Mouse (Mus musculus) T-cell, adult 2 months (primary cell): Measurements from ENCODE around the gene Pde1c.

Source experiments
- DNase-seq: peaks from one replicate; pipeline ENCODE4 v3.0.0; 2022; ENCODE audit warnings: low spot score

Gene Pde1c

DNA sequence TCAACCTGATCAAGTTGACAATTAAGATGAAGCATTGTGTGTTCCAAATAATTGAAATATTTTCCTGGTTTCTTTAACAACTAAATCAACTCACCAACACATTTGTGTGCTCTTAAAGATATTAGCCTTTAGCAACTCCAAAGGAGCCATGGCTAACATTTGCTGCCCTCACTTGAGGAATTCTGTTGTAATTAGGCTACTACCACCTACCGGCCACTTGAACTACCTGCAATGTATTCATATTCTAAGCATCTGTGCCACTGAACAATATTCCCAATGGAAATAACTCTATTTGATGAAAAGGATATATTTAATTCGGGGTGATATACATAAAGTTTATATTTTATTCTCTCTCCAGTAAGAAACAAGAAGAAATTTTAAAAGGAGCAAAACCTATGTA is 121.0 kb downstream of the Pde1c start:
- no peak for DNase-seq

DNA sequence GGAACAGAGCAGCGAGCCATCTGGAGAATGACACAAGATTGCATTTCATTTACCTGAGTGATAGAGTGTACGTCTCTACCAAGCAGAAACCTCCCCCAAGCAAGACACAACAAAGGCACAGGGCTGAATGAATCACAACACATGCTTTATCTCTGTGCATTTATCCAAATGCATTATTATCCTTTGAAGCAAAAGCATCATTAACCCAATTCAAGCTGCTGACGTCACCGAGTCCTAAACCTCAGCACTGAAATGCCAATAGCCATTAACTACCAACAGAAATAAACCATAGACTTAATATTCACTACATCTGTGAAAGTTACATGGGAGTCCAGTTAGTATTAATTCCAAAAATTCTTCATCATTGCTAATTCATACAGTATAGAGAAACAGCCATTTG is 127.4 kb downstream of the Pde1c start:
- DNase-seq: no peak

DNA sequence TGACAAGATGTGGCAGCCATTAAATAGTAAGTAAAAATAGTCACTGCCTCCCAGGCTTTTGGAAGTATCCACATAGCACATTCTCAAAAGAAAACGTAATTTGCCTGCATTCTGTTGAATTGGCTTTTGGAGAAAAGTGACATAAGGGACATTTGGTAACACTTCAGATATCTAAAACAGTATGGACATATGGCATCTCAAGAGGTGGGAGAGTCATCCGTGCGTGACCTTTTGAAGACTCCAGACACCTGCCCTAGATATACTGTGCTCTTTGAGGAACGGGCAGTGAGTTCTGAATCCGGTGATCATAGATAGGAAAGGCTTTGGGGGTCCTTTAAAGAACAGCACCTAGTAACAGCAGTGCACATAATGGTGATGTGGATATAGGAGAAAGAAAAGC is 143.1 kb downstream of the Pde1c start:
- no peak for DNase-seq

DNA sequence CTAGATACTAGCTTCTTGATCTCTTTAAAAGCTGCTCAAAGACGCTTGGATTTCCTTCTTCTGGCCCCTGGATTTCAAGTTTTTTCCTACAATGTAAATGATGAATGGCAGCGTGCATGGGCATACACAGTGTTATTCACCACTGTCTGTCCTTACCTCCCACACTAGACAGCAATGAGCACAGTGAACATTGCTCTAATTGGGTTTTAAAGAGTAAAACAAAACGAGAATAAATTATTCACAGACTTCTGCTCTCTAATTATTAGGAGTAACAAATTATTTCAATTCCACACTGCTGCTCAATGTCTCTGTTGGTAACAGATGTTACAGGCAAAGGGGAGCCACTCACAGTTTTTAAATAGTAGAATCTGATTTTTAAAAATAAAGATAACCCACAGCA is 146.0 kb downstream of the Pde1c start:
- no peak for DNase-seq

DNA sequence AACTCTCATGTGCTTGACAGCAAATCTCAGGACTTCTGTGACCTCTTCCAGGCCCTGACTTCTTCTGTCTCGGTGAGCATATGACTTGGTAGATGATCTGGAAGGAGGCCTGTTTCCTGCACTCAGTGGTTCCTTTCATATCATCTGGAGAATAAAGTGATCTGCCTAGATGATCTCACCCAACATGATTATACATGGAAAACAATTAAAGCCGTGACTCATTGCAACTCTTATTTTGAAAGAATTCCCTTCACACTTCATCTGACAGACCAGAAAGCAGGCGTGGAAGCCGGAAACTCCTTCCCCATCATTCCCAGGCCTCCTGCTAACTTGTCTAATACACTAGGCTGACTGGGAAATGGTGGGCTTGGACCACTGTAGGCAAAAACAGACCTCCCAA is 152.7 kb downstream of the Pde1c start:
- DNase-seq: no peak

DNA sequence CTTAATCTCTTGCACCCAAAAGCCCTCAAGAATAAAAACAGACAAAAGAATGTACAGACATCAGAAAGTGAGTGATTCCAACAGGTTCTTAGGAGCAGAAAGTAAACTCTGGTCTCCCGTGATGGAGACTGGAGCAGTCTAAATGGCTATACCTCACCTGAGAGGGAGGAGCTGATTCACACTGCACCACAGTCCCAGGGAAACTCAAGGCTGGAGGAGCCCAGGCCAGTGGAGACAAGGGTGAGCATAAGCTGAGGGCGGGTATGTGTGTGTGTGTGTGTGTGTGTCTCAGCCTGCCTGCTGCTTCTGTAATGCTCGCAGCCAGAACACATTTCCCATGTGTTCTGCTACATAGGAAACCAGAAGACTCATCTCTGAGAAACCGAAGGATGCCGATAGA is 179.7 kb downstream of the Pde1c start:
- DNase-seq: no peak

DNA sequence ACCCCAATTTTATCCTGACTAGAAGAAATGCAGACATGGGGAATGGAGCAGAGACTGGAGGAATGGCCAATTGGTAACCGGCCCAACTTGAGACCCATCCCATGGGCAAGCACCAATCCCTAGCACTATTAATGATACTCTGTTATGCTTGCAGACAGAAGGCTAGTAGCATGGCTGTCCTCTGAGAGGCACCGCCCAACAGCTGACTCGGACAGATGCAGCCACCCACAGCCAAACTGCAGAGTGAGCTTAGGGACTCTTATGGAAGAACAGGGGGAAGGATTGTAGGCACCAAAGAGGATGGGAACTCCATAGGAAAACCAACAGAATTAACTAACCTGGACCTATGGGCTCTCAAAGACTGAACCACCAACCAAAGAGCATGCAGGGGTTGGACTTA is 192.5 kb downstream of the Pde1c start:
- no peak for DNase-seq

DNA sequence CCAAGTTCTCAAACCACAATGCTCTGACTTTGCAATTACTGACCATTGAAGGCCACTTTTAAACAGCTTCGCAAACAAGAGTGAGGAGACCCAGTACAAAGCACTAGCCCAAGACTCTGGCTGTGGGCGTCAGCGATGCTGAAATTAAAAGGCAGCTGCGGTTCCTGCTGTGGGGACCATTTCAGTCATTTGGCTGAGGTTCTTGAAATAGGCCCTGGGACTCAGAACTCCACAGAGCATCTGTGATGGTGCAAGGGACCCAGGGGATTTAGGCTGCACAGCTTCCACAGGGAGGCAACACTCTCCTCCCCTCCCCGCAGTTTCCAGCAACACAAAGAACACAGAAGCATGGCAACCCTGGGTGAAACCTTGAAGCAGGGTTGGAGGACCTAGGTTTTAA is 194.7 kb downstream of the Pde1c start:
- DNase-seq: no peak

DNA sequence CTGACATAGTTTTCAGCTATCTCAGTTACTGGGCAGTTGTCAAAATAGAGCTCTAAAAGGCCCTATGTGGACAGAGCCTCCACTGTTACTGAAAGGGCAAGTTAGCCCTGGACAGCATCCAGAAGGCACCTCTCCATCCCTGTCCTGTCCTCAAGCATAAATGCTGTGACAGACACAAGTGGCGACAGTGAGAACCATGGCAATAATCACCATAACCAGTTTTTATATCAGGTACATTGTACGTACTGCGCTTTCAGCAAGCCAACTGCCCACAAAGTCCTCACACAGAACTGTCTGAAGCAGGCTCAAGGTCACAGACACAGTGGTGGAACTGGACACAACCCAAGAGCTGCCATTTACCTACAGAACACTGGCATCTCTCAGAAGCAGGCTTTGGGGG is 195.2 kb downstream of the Pde1c start:
- no peak for DNase-seq

DNA sequence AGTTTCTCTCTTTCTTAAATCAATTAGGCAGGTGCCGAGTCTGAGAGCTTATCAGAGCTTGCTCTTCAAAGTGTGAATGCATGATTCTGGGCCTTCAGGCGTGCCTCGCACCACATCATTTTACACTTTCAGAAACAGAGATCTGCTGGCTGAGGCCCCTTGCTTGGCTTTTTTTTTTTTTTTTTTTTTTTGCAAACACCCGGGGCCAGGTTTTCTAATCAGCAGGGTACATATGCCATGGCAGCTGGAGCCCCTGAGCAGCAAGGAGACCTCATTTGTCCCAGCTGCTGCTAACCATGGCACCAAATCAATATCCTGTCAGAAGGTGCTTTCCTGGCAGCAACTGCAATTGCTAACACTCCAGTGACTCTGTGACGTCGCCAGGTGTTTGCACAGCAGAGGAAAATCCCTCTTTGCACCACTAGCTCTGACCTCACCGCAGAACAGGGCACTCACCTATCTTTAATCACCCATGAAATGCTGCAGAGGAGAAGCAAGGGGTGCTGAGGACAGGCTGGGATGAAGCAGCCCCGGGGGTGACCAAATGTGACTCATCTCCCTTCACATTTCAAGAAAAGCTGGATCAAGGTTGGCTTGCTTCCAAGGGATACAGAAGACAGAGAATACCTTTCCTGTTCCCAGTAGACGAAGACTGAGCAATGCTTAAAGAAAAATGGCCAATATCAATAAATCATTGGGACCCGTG is 195.7 kb downstream of the Pde1c start:
- DNase-seq: no peak

DNA sequence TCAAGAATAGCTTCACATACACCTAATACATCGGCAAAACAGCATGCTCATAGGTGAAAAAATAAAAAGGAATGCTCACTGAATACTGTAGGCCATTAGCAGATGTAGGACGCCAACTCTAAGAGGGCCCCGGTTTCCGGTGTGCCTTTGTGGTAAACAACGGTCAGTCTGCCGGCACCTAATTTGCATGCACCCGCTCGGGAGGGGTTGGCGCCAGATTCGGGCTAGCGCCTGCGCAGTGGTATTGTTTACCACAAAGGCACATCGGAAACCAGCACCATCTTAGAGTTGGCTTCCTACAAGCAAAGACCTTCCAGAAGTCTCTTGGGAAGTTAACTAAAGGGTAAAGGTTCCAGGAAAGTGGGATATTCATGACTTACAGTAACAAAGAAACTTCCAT is 199.4 kb downstream of the Pde1c start:
- no peak for DNase-seq

DNA sequence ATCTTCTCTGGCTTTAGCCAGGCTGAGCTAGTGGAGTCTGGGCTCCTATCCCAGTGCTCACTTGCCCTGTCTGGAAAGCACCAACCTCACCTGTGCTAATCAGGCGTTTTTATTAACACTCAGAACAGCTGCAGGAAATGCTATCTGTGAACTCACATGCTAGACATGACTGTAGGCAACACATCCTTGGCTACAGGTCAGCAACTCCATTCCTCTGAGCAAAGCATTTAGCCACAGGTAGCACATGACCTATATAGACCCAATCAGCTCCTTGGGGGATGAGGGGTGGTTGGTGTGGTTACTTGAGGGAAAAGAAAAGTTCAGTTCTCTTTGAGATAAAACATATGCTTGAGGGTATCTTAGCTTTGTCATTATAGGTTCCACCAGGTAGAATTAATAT is 200.8 kb downstream of the Pde1c start:
- no peak for DNase-seq

DNA sequence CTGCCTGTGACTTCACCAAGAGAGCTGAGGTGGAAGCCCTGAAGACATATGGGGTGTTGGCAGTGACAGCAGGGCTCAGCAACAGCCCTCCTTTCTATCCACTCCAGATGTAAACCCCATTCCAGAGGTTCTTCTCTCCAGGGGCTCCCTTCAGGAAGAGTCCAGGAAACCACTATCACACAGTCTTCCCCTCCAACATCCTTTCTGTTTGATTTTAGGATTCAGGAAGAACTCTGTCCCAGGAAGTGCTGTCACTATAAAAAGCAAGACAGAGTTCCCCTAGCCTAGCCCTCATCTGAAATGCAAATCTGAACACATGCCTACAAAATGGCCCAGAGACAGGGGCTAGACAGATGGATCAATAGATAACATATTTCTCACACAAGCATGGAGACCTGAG is 201.6 kb downstream of the Pde1c start:
- no peak for DNase-seq

DNA sequence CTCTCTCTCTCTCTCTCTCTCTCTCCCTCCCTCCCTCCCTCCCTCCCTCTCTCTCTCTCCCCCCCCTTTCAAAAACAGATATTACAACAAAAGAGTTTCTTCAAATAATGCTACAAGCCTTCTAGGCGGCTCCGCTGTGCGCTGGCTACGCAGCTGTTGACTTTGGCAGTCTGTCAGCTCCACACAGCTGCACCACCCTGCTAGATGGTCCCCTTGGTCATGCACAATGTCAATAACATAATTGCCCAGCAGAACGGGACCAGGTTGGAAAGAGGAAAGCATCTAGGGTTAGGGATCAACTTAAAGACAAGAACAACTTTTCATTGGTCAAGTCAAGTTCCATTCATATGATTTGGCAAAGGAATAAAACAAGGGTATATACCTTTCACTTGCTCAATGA is 206.3 kb downstream of the Pde1c start:
- no peak for DNase-seq

DNA sequence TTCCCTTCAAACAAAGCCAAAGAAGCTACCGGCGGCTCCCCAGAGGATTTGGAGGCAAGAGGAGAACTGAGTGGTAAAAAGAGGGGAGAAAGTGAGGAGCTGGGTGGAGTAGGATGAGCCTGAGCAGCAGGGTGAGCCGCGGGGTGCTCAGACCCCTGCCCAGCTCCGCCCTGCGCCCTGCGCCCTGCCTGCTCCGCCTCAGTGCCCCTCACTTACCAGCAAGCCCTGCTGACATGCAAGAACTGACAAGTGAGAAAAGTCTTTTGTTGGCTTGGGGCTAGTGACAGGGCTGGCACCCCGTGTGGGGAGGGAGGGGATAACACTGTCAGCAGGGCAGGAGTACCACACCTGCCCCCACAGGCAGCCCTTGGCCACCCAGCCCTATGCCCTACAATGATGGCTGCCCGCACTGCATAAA is 206.8 kb downstream of the Pde1c start:
- no peak for DNase-seq

DNA sequence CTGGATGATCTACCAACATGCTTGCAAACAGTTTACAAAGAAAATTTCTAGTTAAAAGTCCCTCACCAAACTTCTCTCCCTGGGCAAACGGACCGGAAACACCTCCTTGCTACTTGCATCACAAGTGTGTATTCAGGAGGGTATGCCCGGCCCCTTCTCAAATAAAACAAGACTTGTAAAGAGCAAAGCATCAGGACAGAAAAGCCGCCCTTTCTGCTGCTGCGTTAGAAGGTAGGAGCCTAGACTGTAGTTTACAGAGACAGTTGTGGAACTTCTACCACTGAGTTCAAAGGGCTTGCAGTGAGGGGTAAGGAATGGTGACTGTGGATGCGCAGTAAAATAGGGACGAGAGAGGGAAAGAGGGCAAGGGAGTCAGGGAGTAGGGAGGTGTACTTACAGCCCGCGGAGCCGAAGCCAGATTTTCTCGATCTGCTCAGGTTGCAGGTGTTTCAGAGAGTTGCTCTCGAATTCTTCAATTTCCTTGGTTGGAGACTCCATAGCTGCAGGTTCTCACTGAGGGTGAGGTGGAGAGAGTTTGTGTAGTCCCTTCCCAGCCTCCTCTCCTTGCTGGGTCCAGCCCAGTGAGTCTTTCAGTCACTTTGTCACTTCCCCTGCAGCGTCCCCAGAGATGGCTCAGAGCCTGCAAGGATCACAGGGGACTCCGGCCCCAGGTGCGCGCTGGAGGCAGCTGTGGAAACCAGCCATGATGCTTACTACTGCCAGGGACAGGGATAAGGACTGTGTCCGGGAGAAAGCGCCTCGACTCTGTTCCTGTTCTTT is 207.4 kb downstream of the Pde1c start:
- no peak for DNase-seq

DNA sequence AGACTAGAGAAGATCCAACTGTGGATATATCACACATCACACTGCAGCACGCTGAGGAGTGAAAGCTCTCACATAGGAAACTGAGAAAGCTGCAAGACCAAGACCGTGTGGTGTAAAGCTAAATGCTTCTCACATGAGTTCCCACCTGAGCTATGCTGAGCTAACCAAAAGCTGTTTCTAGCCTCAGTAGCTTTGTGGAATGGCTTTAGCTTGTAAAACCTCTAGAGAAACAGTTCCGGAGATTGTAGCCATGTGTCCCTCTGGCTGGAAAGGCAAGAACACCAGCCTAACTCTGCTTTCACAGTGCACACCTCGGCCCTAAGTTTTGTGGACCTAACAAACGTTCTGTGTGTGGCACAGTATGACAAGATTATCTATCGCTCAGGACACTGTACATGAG is 208.8 kb downstream of the Pde1c start:
- no peak for DNase-seq

DNA sequence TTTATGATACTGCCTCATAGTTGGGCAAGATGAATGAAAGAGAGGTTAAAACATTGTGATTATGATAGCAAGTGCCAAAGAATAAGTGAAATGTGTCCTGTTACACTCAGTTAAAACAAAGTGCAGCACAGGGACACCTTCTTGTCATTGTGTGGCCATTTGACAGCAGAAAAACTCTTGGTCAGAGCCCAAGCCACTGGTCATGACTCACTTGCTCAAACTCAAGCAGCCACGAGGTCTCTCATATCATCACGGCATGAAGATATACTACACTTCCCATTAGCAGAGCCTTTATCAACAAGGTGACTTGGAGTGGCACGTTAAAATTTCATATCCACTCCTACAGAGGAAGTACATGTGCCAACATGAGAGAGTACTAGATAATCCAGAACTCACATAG is 209.8 kb downstream of the Pde1c start:
- DNase-seq: no peak

DNA sequence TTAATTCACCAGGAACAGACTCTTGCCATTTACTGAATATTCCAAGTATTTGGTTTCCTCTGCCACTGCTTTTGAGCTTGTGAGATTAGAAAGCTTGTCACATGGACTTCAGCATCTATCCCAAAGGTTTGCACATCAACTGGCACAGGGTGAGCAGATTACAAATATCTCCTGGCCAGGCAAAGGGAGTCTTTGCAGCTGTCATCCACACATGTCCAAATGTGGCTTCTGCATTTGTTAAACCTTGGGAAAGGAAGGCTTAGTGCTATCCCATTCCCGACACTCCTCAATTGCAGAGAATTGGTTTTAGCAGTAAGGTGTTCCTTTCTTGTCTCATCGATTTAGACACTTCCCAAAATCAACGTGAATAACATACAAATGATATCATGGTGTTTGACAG is 221.7 kb downstream of the Pde1c start:
- no peak for DNase-seq

DNA sequence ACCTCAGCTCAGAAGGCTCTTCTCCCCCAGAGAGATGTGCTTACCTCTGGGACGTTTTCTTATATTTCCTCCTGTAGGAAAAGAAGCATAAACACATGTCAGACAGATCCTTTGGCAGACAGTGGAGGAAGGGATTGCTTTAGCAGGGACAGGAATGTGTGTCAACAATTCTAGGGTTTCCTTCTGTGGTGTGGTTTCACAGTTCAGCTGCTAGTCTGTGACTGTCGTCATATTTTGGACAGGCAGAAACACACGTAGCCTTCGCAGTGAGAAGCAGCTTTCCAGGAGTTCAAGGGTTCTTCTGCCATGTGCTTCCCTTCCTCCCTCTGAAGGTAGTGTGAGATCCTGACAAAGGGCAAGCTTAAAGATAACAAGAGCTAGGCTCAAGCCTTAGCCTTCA is 223.8 kb downstream of the Pde1c start:
- DNase-seq: no peak

DNA sequence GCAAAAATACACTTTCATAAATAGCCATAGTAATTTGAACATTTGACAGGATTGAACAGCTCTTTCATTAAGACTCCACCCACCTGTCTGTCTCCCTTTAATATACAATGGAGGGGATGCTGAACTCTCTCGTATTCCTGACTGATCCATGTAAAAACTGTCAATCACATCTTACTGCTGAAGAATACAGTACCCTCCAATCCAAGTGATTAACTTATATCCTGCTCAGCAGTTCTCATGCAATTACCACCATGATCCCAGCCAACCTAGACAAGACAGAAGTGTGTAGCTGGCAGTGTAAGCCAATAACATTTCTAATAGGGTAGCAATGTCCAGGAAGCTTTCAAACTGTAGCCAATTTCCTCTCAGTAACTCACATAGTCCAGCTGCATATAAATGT is 226.9 kb downstream of the Pde1c start:
- no peak for DNase-seq

DNA sequence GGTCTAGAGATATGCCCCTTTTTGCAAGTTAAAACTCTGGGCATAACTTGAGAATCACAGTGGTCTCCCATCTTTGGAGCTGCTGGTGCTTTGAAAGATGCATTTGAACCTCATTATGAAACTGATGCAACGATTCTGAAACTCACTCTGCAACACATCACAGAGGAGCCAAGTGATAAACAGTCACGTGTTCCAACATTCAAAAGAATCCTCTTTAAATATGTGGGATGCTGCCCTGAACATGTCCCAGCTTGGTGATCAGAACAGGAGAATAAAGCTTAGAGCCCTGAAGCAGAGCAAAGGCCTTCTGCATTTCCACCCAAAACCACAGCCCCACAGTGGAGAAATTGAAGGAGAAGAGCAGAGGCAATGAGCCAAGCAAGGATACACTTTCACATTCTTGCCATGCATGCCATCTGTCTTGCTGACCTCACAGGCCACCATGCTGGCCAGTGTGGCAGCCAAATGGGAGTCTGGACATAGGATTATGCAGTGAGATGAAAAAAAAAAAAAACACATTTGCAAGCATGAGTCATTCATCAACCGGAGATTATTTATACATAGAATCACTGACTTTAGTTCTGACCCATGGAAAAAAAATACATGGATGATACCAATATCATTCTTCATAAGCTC is 233.0 kb downstream of the Pde1c start:
- DNase-seq: no peak

DNA sequence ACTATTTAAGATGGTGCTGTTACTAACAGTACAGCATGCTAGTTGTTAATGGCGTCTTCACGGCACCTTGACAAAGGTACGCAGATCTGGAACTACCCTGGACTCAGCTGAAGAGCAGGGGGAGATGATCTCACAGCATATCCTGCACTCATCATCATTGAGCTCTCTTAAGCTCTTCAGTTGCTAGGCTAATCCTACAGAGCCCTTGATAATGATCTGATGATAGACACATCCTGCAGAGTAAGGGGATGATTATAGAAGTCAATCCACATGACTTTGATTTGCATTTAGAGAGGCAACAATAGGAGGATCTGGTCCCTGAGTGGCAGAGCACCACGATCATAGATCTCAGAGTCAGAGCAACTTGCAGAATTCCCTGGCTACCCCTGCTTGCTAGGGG is 236.8 kb downstream of the Pde1c start:
- no peak for DNase-seq

DNA sequence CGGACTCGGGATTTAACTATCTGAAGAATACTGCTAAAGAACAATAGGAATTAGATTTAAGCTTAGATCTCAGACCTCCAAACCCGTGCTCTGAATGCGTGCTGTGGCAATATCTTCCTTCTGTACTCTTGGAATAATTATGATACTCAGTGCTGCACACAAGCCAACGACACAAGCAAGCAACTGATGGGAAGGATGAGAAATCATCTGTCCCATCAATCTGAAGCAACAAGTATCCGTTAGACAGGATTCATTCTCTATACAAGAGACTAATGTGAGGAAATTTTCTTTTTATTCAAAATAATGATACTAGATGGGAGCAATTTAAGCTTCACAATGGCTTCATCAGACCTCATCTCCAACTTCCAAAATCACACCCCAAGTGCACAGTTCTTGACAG is 237.5 kb downstream of the Pde1c start:
- no peak for DNase-seq
